13 mouse cellular contexts compared by ENCODE assay signal in genomic region chr5:74300140-74300539, GRCm38 (mm10).
DNase-seq lines count a peak whose midpoint lies in the region; ATAC-seq lines count a peak whose summit lies in the region.
"Had no signal": no experiment of that assay in that cellular context is flagged by ENCODE, and none has a peak within 500 bp of the region (broad histone marks: within the 10 kb centered on the region; RNA-seq: fewer than 3 reads in every experiment).

No protein-coding gene starts in this region.

- DNase-seq in embryonic facial prominence, embryonic 11.5 days (ENCODE audit: low spot score) = no peak
- DNase-seq in embryonic facial prominence, embryonic 10.5 days (ENCODE audit: low spot score) = no peak
- no peak for DNase-seq in lung, postnatal 10 days
- DNase-seq in heart, embryonic 10.5 days (ENCODE audit: low spot score) = peak; percentile 92
- DNase-seq in adrenal gland, adult 2 months = no peak
- DNase-seq: layer of hippocampus, postnatal 36 days; thymus, postnatal 25 days had no signal

- 36% methylated on average over 4 of the region's 4 CpGs for WGBS in embryonic facial prominence, embryonic 11.5 days
- WGBS in embryonic facial prominence, embryonic 10.5 days = 50% methylated on average over 4 of the region's 4 CpGs
- WGBS in lung, embryonic 16.5 days = 48% methylated on average over 4 of the region's 4 CpGs
- WGBS in heart, embryonic 10.5 days = 17% methylated on average over 4 of the region's 4 CpGs
- 10% methylated on average over 4 of the region's 4 CpGs for WGBS in limb, embryonic 12.5 days
- WGBS in forebrain, embryonic 16.5 days = 14% methylated on average over 4 of the region's 4 CpGs

- H3K36me3 ChIP-seq in embryonic facial prominence, embryonic 11.5 days (replicated peaks; ENCODE audit: control insufficient read depth, insufficient read depth, low read depth, low read length) = no peaks in the 10 kb centered on the region
- no peaks in the 10 kb centered on the region for H3K36me3 ChIP-seq in embryonic facial prominence, embryonic 10.5 days (replicated peaks)
- no peaks in the 10 kb centered on the region for H3K36me3 ChIP-seq in lung, embryonic 16.5 days (ENCODE audit: control insufficient read depth, insufficient read depth, low read length)
- no peaks in the 10 kb centered on the region for H3K36me3 ChIP-seq in heart, embryonic 10.5 days
- H3K36me3 ChIP-seq in limb, embryonic 12.5 days = no peaks in the 10 kb centered on the region
- no peaks in the 10 kb centered on the region for H3K36me3 ChIP-seq in forebrain, embryonic 16.5 days (ENCODE audit: control insufficient read depth, insufficient read depth)
- H3K36me3 ChIP-seq: G1E; intestine, embryonic 15.5 days; liver, embryonic 15.5 days had no signal

- no peak overlapping the region for H3K9ac ChIP-seq in embryonic facial prominence, embryonic 11.5 days (replicated peaks; ENCODE audit: low read length)
- no peak overlapping the region for H3K9ac ChIP-seq in lung, embryonic 16.5 days (ENCODE audit: low read length)
- H3K9ac ChIP-seq in limb, embryonic 12.5 days (replicated peaks) = no peak overlapping the region
- H3K9ac ChIP-seq in forebrain, embryonic 16.5 days (replicated peaks; ENCODE audit: low read depth, low read length) = no peak overlapping the region
- H3K9ac ChIP-seq: intestine, embryonic 15.5 days; liver, embryonic 15.5 days had no signal

- H3K4me3 ChIP-seq in embryonic facial prominence, embryonic 11.5 days (ENCODE audit: low read depth, low read length) = no peak overlapping the region
- H3K4me3 ChIP-seq in embryonic facial prominence, embryonic 10.5 days = no peak overlapping the region
- H3K4me3 ChIP-seq in lung, embryonic 16.5 days (ENCODE audit: low read length) = no peak overlapping the region
- no peak overlapping the region for H3K4me3 ChIP-seq in heart, embryonic 10.5 days
- no peak overlapping the region for H3K4me3 ChIP-seq in limb, embryonic 12.5 days (replicated peaks)
- no peak overlapping the region for H3K4me3 ChIP-seq in forebrain, embryonic 16.5 days (replicated peaks; ENCODE audit: low read length)
- H3K4me3 ChIP-seq: intestine, embryonic 15.5 days; liver, embryonic 15.5 days had no signal

- H3K4me1 ChIP-seq in embryonic facial prominence, embryonic 11.5 days (ENCODE audit: control insufficient read depth, insufficient read depth, low read length) = no peaks in the 10 kb centered on the region
- peaks cover 23% of the 10 kb centered on the region for H3K4me1 ChIP-seq in embryonic facial prominence, embryonic 10.5 days
- H3K4me1 ChIP-seq in lung, embryonic 16.5 days (replicated peaks; ENCODE audit: control insufficient read depth, insufficient read depth, low read length) = peaks cover 40% of the 10 kb centered on the region
- H3K4me1 ChIP-seq in heart, embryonic 10.5 days = peaks cover 44% of the 10 kb centered on the region
- peaks cover 48% of the 10 kb centered on the region for H3K4me1 ChIP-seq in limb, embryonic 12.5 days (replicated peaks)
- no peaks in the 10 kb centered on the region for H3K4me1 ChIP-seq in forebrain, embryonic 16.5 days (replicated peaks; ENCODE audit: control insufficient read depth, insufficient read depth, low read length)
- H3K4me1 ChIP-seq: intestine, embryonic 15.5 days; liver, embryonic 15.5 days had no signal

- no peaks in the 10 kb centered on the region for H3K9me3 ChIP-seq in embryonic facial prominence, embryonic 11.5 days (replicated peaks; ENCODE audit: control insufficient read depth, low read length)
- no peaks in the 10 kb centered on the region for H3K9me3 ChIP-seq in embryonic facial prominence, embryonic 10.5 days
- no peaks in the 10 kb centered on the region for H3K9me3 ChIP-seq in lung, embryonic 16.5 days (ENCODE audit: control insufficient read depth, low read length)
- no peaks in the 10 kb centered on the region for H3K9me3 ChIP-seq in heart, embryonic 10.5 days
- no peaks in the 10 kb centered on the region for H3K9me3 ChIP-seq in limb, embryonic 12.5 days
- no peaks in the 10 kb centered on the region for H3K9me3 ChIP-seq in forebrain, embryonic 16.5 days (ENCODE audit: control insufficient read depth, low read length)
- H3K9me3 ChIP-seq: G1E; intestine, embryonic 15.5 days; liver, embryonic 15.5 days had no signal

- no peak overlapping the region for H3K27ac ChIP-seq in embryonic facial prominence, embryonic 11.5 days (replicated peaks; ENCODE audit: low read depth, low read length)
- H3K27ac ChIP-seq in embryonic facial prominence, embryonic 10.5 days (replicated peaks) = no peak overlapping the region
- peak overlapping the region; percentile 15; the same call in 1 of the 2 replicates for H3K27ac ChIP-seq in lung, embryonic 16.5 days (ENCODE audit: low read length)
- peak overlapping the region; percentile 90 for H3K27ac ChIP-seq in heart, embryonic 10.5 days
- peak overlapping the region; percentile 62; the same call in 1 of the 2 replicates for H3K27ac ChIP-seq in limb, embryonic 12.5 days
- H3K27ac ChIP-seq in forebrain, embryonic 16.5 days (ENCODE audit: low read length) = no peak overlapping the region
- H3K27ac ChIP-seq: intestine, embryonic 15.5 days; liver, embryonic 15.5 days had no signal

- ATAC-seq in embryonic facial prominence, embryonic 11.5 days (replicated peaks; ENCODE audit: insufficient number of reproducible peaks, low FRiP score, low TSS enrichment, low read depth) = 0 out of 2 replicates have a peak, but pooled peaks have one; percentile 52
- 0 out of 2 replicates have a peak, but pooled peaks have one; percentile 8 for ATAC-seq in lung, embryonic 16.5 days (ENCODE audit: low read depth)
- peak; percentile 66 for ATAC-seq in limb, embryonic 12.5 days (ENCODE audit: insufficient number of reproducible peaks, insufficient read depth, low FRiP score, low TSS enrichment, low read depth)
- no peak for ATAC-seq in forebrain, embryonic 16.5 days
- ATAC-seq: intestine, embryonic 15.5 days had no signal

- H3K27me3 ChIP-seq in embryonic facial prominence, embryonic 11.5 days (ENCODE audit: control insufficient read depth, insufficient read depth, low read length) = no peaks in the 10 kb centered on the region
- no peaks in the 10 kb centered on the region for H3K27me3 ChIP-seq in embryonic facial prominence, embryonic 10.5 days (replicated peaks; ENCODE audit: low read depth, poor library complexity, severe bottlenecking)
- H3K27me3 ChIP-seq in lung, embryonic 16.5 days (ENCODE audit: control insufficient read depth, insufficient read depth, low read depth, low read length) = no peaks in the 10 kb centered on the region
- H3K27me3 ChIP-seq in heart, embryonic 10.5 days (ENCODE audit: insufficient read depth, poor library complexity, severe bottlenecking) = no peaks in the 10 kb centered on the region
- no peaks in the 10 kb centered on the region for H3K27me3 ChIP-seq in limb, embryonic 12.5 days
- no peaks in the 10 kb centered on the region for H3K27me3 ChIP-seq in forebrain, embryonic 16.5 days (replicated peaks; ENCODE audit: control insufficient read depth, insufficient read depth, low read length)
- H3K27me3 ChIP-seq: intestine, embryonic 15.5 days; liver, embryonic 15.5 days had no signal

- H3K4me2 ChIP-seq in embryonic facial prominence, embryonic 11.5 days (ENCODE audit: low read depth, low read length) = no peak overlapping the region
- H3K4me2 ChIP-seq in lung, embryonic 16.5 days (ENCODE audit: low read depth, low read length) = no peak overlapping the region
- H3K4me2 ChIP-seq in limb, embryonic 12.5 days = no peak overlapping the region
- H3K4me2 ChIP-seq in forebrain, embryonic 16.5 days (ENCODE audit: low read length) = no peak overlapping the region
- H3K4me2 ChIP-seq: intestine, embryonic 15.5 days; liver, embryonic 15.5 days had no signal

Comparison
In these comparisons a context has a peak if more than half of its experiments do, and no peak if none do; other contexts are left out.
1. H3K27ac ChIP-seq: peak in lung, embryonic 16.5 days (single experiment), heart, embryonic 10.5 days (single experiment) and limb, embryonic 12.5 days (single experiment); none in embryonic facial prominence, embryonic 11.5 days (single experiment), embryonic facial prominence, embryonic 10.5 days (single experiment) and forebrain, embryonic 16.5 days (single experiment).